Mouse (Mus musculus): ENCODE measurements around the gene Xxylt1. TPM values are rescaled to one million over a fixed set of nuclear protein-coding genes. Genes with fewer than 3 reads are reported as not detected.

Xxylt1 gene
- total RNA-seq, 4 experiments from 2014 or later: 14.1 to 19.0 (median 16.7) TPM

Other genes starting within 250 kb of the Xxylt1 start
- 10 to 100 TPM; 38.4 to 54.5 (median 46.0) TPM for gene Acap2, start 119.8 kb upstream of the Xxylt1 start, total RNA-seq (2022)
- 10 to 100 TPM; 66.3 to 78.3 (median 75.6) TPM for gene Ppp1r2, start 193.8 kb upstream of the Xxylt1 start, total RNA-seq (2022)
- gene Apod, start 233.4 kb upstream of the Xxylt1 start, total RNA-seq (2022): 10 to 100 TPM in 1 of 4 experiments, 1 to 10 TPM in 3; 9.1 to 11.2 (median 9.5) TPM